Mouse (Mus musculus): ENCODE data around the gene Ddx46. TPM values are rescaled to one million over a fixed set of nuclear protein-coding genes. Genes with fewer than 3 reads are reported as not detected.
"Not testable (repeated sequence)": the region's sequence is repeated elsewhere in the genome, so short reads cannot be mapped to it uniquely, and the experiment has no call there.

Gene Ddx46
- total RNA-seq, 1 experiment from 2014 or later, result 35.1 TPM

GRCm38 (mm10) chr13:55636185-55636983 is 1.6 kb downstream of the Ddx46 start:
- DNase-seq, result no peak

- peak; percentile 87 for DNase-seq
These were observed 5.7 kb downstream of the Ddx46 start for GRCm38 (mm10) chr13:55640480-55640879.

- no peak for DNase-seq
These were observed 9.7 kb downstream of the Ddx46 start for GRCm38 (mm10) chr13:55644525-55644924.

- DNase-seq, result no peak
These were observed 15.3 kb downstream of the Ddx46 start for GRCm38 (mm10) chr13:55650098-55650497.

GRCm38 (mm10) chr13:55650980-55651379 is 16.2 kb downstream of the Ddx46 start:
- no peak for DNase-seq

GRCm38 (mm10) chr13:55668550-55668949 is 33.7 kb downstream of the Ddx46 start:
- peak; percentile 73 for DNase-seq

- DNase-seq, result no peak
These were observed 37.9 kb downstream of the Ddx46 start for GRCm38 (mm10) chr13:55672711-55673110.

- DNase-seq, result no peak
These were observed 42.5 kb downstream of the Ddx46 start for GRCm38 (mm10) chr13:55677364-55677763.

GRCm38 (mm10) chr13:55682201-55682600 is 47.4 kb downstream of the Ddx46 start:
- DNase-seq, result no peak

GRCm38 (mm10) chr13:55683581-55683980 is 48.8 kb downstream of the Ddx46 start:
- DNase-seq, result peak; percentile 34

- DNase-seq, result no peak
These were observed 51.3 kb downstream of the Ddx46 start for GRCm38 (mm10) chr13:55686107-55686633.

- DNase-seq, result no peak
These were observed 53.2 kb downstream of the Ddx46 start for GRCm38 (mm10) chr13:55687927-55688602.

GRCm38 (mm10) chr13:55692535-55693242 is 57.9 kb downstream of the Ddx46 start, which contains the start of gene B230219D22Rik:
B230219D22Rik (plus strand) TSS chr13:55693124.
- peak; percentile 94 for DNase-seq

- DNase-seq, result peak; percentile 66
These were observed 58.5 kb downstream of the Ddx46 start for GRCm38 (mm10) chr13:55693243-55693721.

GRCm38 (mm10) chr13:55694110-55694509 is 59.3 kb downstream of the Ddx46 start:
- no peak for DNase-seq

GRCm38 (mm10) chr13:55695989-55696388 is 61.2 kb downstream of the Ddx46 start:
- not testable (repeated sequence) for DNase-seq

GRCm38 (mm10) chr13:55704301-55704700 is 69.5 kb downstream of the Ddx46 start:
- DNase-seq, result no peak

GRCm38 (mm10) chr13:55712846-55713245 is 78.0 kb downstream of the Ddx46 start:
- DNase-seq, result no peak

GRCm38 (mm10) chr13:55714501-55715166 is 79.8 kb downstream of the Ddx46 start, which contains the start of gene Txndc15:
Txndc15 (plus strand) TSS chr13:55714650.
- peak; percentile 94 for DNase-seq

GRCm38 (mm10) chr13:55715167-55715512 is 80.3 kb downstream of the Ddx46 start:
- DNase-seq, result no peak

GRCm38 (mm10) chr13:55715908-55716510 is 81.2 kb downstream of the Ddx46 start:
- no peak for DNase-seq
